Mouse (Mus musculus) megakaryocyte, embryonic 14.5 days (primary cell): ENCODE results near the gene Olfr497.

ENCODE experiments used
- FLI1 ChIP-seq: IDR thresholded peaks from 2 replicates; pipeline ENCODE4 v1.6.1; 2012; ENCODE audit warnings: low read length, inconsistent platforms, mixed read lengths
- GATA1 ChIP-seq: IDR thresholded peaks from 3 replicates; pipeline ENCODE4 v1.6.1; 2012; ENCODE audit warnings: mixed read lengths, low read length, inconsistent platforms, borderline replicate concordance

GRCm38 (mm10) chr7:108465026-108465425 lies 44.8 kb downstream of the Olfr497 start, which contains the start of gene Olfr498:
- no peak for TF ChIP-seq GATA1
- TF ChIP-seq FLI1: no peak
